Comparison of ENCODE assay signal across 8 mouse cellular contexts in genomic region chr7:112684626-112685561, GRCm38 (mm10). TPM values are rescaled to one million over a fixed set of nuclear protein-coding genes. Genes with fewer than 3 reads are reported as not detected.
A peak's percentile ranks its signal among the peaks of the same experiment; 100 is the strongest.
DNase-seq lines count a peak whose midpoint lies in the region; ATAC-seq lines count a peak whose summit lies in the region.

No protein-coding gene starts in this region.

- intact Hi-C loops in heart, postnatal 25 days (cut with DNase I) = loop anchor here (5.0 kb wide), 2 partner anchors 77 to 182 kb away; no protein-coding TSS in a partner anchor

- peak overlapping the region; percentile 38 for H3K4me2 ChIP-seq in kidney, embryonic 15.5 days
- H3K4me2 ChIP-seq in forebrain, embryonic 12.5 days = peak overlapping the region; percentile 45

- H3K9me3 ChIP-seq in kidney, embryonic 15.5 days (replicated peaks) = no peaks in the 10 kb centered on the region
- H3K9me3 ChIP-seq in forebrain, embryonic 12.5 days = no peaks in the 10 kb centered on the region

- H3K4me1 ChIP-seq in kidney, embryonic 15.5 days = peaks cover 78% of the 10 kb centered on the region
- H3K4me1 ChIP-seq in forebrain, embryonic 12.5 days = peaks cover 81% of the 10 kb centered on the region

- no peak for ATAC-seq in kidney, embryonic 15.5 days (replicated peaks; ENCODE audit: low FRiP score)
- peak; percentile 42 for ATAC-seq in forebrain, embryonic 12.5 days (ENCODE audit: low FRiP score)

- H3K27ac ChIP-seq in kidney, embryonic 15.5 days = peak overlapping the region; percentile 18; the same call in 1 of the 2 replicates
- peak overlapping the region; percentile 64 for H3K27ac ChIP-seq in forebrain, embryonic 12.5 days

- WGBS in kidney, embryonic 15.5 days = 26% methylated on average over 23 of the region's 23 CpGs
- 4% methylated on average over 23 of the region's 23 CpGs for WGBS in forebrain, embryonic 12.5 days

- H3K27me3 ChIP-seq in kidney, embryonic 15.5 days = no peaks in the 10 kb centered on the region
- H3K27me3 ChIP-seq in forebrain, embryonic 12.5 days = no peaks in the 10 kb centered on the region

- no peaks in the 10 kb centered on the region for H3K36me3 ChIP-seq in kidney, embryonic 15.5 days
- no peaks in the 10 kb centered on the region for H3K36me3 ChIP-seq in forebrain, embryonic 12.5 days (replicated peaks)

- no peak overlapping the region for H3K4me3 ChIP-seq in kidney, embryonic 15.5 days (replicated peaks)
- peak overlapping the region; percentile 18 for H3K4me3 ChIP-seq in forebrain, embryonic 12.5 days (replicated peaks)

- no peak for DNase-seq in kidney, adult 8-10 months
- peak; percentile 26 for DNase-seq in heart, postnatal 25 days (ENCODE audit: low spot score)
- DNase-seq in lung, postnatal 10 days = peak; percentile 33
- DNase-seq in frontal cortex, postnatal 25 days (ENCODE audit: low spot score in 2 of 2) = no peak
- no peak for DNase-seq in cerebellum, adult 18-20 months
- DNase-seq in thymus, postnatal 10 days (ENCODE audit: low spot score in 2 of 2) = no peak

- no peak overlapping the region for H3K9ac ChIP-seq in kidney, embryonic 15.5 days
- H3K9ac ChIP-seq in forebrain, embryonic 12.5 days = no peak overlapping the region; the same call in 1 of the 2 replicates

RNA-seq across cellular contexts. Expression of gene Tead1, which starts 5.8 kb away (rescaled TPM):
- polyA plus RNA-seq in kidney, embryonic 15.5 days (2015; fragmentation: Nextera tagmentation; extraction: Ambion mirVana) = 27.6 and 30.4 TPM in 2 replicates
- 20.7 and 28.3 TPM in 2 replicates for polyA plus RNA-seq in forebrain, embryonic 12.5 days (2016; fragmentation: Nextera tagmentation; extraction: Ambion mirVana)
- total RNA-seq in heart, postnatal 25 days (2021) = 100 to 1,000 TPM; 181 to 186 TPM

Comparison
In these comparisons a context has a peak if more than half of its experiments do, and no peak if none do; other contexts are left out.
1. DNase-seq: peak in heart, postnatal 25 days (single experiment) and lung, postnatal 10 days (single experiment); none in kidney, adult 8-10 months (0 of 2), frontal cortex, postnatal 25 days (0 of 2), cerebellum, adult 18-20 months (0 of 2) and thymus, postnatal 10 days (0 of 2).